Mouse (Mus musculus) induced T-regulatory cell, adult 2 months (primary cell): Measurements from ENCODE around the gene Aacs.

ENCODE experiments used
- DNase-seq: peaks from one replicate; pipeline ENCODE4 v3.0.0-alpha.2; 2012; ENCODE audit warnings: low read depth

Gene Aacs

GRCm38 (mm10) chr5:125533225-125533900, 57.7 kb downstream of the Aacs start:
- DNase-seq, result no peak

DNA sequence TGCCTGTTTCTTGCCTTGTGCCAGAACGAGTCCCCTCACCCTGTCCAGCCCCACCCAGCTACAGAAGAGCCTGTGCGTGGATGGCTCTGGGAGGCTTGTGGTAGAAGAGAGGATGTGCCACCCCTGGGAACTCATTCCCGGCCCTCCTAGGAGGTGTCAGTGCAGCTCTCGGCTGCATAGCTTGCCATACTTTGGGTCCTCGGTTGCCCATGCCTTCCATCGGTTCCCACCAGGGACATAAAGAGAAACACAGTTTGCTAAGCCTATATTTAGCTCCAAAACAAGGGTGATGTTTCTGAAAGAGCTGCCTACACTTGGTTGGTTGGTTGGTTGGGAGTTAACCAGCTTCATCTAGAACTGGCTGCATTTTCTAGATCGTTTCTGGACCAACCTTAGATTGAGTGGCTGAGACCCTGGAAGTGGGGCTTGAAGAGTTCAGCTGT, 58.6 kb downstream of the Aacs start:
- no peak for DNase-seq

DNA sequence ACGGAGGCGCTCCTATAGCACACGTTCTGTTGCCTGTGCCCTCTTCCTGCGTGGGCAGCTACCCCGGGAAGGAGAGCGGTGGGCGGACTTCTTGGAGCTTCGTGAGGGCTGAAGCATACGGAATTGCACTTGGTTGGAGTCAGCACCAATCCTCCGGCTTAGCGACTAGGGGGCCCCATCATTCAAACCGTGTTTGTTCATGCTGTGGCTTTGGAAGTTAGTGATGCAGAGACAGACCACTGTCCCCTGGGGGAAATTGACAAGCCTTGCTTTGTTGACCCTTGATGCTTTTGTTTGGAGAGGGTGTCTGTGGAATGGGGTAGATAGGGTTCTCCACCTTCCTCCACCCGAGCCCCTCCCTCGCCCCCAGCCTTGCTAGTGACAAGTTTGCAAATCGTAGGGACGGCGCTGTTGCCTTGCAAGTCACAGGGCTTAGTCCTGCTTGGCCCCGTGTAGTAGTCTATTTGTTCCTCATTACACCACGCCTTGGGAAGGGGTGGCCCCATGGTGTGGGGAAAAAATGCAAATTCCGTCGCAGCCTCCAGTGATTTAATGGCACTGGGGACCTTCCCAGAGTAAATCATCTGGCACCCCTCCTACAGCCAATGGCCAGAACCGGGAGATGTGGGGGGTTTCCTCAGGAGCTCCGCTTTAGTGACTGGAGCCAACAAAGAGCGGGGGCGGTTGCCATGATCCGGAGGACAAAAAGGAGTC, 59.2 kb downstream of the Aacs start:
- DNase-seq, result no peak

- peak; percentile 26 for DNase-seq
Observed at GRCm38 (mm10) chr5:125545090-125545489, 69.5 kb downstream of the Aacs start.

- no peak for DNase-seq
Observed at GRCm38 (mm10) chr5:125546293-125546692, 70.7 kb downstream of the Aacs start.

DNA sequence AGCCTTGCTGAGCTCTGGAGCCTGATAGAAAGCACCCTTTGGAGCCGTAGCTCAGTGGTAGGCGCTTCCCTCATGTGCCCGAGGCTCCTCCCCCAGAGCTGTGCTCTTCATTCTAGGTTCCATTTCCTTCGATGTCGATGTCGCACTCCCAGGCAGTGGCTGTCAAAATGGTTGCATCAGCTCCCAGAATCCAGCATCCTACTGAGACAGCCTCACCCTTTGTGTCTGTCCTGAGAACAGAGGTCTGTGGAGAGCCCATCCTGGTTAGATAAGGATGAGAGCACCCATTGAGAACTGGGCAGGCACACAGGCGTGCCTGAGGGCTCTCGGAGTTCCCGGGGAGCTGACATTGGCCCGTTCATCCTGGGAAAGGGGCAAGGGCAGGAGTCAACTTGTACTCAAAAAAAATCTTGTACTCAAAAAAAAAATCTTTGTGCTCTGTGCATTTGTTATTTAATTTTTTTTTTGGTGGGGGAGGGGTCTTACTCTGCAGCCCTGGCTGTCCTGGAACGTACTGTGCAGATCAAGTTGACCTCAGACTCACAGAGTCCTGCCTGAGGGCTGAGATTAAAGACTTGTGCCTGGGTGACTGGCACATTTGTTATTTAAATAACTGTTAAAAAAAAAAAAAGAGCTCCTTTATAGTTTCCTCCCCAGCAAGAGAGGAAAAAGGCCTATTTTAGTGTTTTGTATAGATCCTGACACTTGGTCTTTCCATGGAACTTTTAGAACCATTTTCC, 74.3 kb downstream of the Aacs start:
- no peak for DNase-seq

GRCm38 (mm10) chr5:125555732-125556131, 80.1 kb downstream of the Aacs start:
- no peak for DNase-seq

DNA sequence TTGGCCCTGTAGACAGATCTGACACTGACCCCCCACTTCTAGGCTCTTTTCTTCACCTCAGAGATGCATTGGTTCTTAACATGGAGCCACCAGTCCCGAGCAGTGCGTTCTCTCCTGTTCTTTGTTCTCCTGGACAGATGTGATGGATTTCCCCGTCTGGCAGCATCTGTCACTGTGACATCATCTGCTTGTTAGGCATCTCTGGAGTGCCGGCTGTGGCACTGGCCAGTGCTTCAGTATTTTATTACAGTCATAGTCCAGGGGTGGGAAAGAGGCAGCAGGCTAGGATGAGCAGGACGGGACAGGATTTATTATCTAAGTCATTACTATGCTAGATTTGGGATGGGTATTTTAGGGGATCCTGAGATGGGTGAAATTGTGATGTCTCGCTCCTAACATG, 87.9 kb downstream of the Aacs start:
- no peak for DNase-seq

- DNase-seq, result no peak
Observed at GRCm38 (mm10) chr5:125565725-125566124, 90.1 kb downstream of the Aacs start.
